Mouse (Mus musculus) testis, adult 2 months (tissue): Measurements from ENCODE around the gene Lrmda.

Source experiments
- CTCF ChIP-seq: fragments of 200-500 bp; IDR thresholded peaks from 2 replicates; pipeline ENCODE4 v1.5.1; 2012; ENCODE audit warnings: low read depth, mild to moderate bottlenecking, inconsistent platforms, low read length, moderate library complexity; ENCODE audit not compliant: control insufficient read depth, insufficient read depth, insufficient replicate concordance
- POLR2A ChIP-seq: fragments of 200-500 bp; IDR thresholded peaks from 2 replicates; pipeline ENCODE4 v1.6.1; 2012; ENCODE audit warnings: low read depth, mild to moderate bottlenecking, inconsistent platforms, low read length, moderate library complexity; ENCODE audit not compliant: control insufficient read depth

- TF ChIP-seq CTCF (no peak), POLR2A (no peak)
Measured at GRCm38 (mm10) chr14:22668302-22668701, 648.8 kb downstream of the Lrmda start.
